Mouse (Mus musculus): Measurements from ENCODE around the gene Myg1. TPM values are rescaled to one million over a fixed set of nuclear protein-coding genes. Genes with fewer than 3 reads are reported as not detected.

The Myg1 gene
- total and polyA plus RNA-seq, 2 experiments, result 25.5 to 32.3 TPM

- Histone ChIP-seq H3K79me2 (ENCODE audit: control insufficient read depth, insufficient read depth, low read length) (no peaks in the 10 kb centered on the region), H3K27ac (replicated peaks; ENCODE audit: insufficient read depth, low read depth, low read length) (no peak overlapping the region), H3K9ac (ENCODE audit: low read depth, low read length) (no peak overlapping the region), H3K4me1 (ENCODE audit: control insufficient read depth, insufficient read depth, low read length) (peaks cover 3% of the 10 kb centered on the region; the same call in 1 of the 2 replicates), H3K36me3 (ENCODE audit: control insufficient read depth, insufficient read depth, low read length) (no peaks in the 10 kb centered on the region), H3K4me3 (ENCODE audit: insufficient read depth, low read depth, low read length) (no peak overlapping the region), H3K27me3 (ENCODE audit: control insufficient read depth, insufficient read depth, low read length) (peaks cover 9% of the 10 kb centered on the region)
- WGBS, result 67% methylated on average over 16 of the region's 16 CpGs
- TF ChIP-seq CTCF (IDR thresholded peaks at IDR 0.05; ENCODE audit: low read depth, low read length), result no peak
- no peak for TF ChIP-seq POLR2A (IDR thresholded peaks at IDR 0.05; ENCODE audit: extremely low read depth, insufficient read depth, low read length)
- no peak for DNase-seq (ENCODE audit: extremely low read depth, low read depth, low spot score)
These were observed 25.2 kb downstream of the Myg1 start for GRCm38 (mm10) chr15:102356501-102357325.

GRCm38 (mm10) chr15:102358126-102358525, 26.6 kb downstream of the Myg1 start:
- TF ChIP-seq CTCF (IDR thresholded peaks at IDR 0.05; ENCODE audit: low read depth, low read length) (no peak), POLR2A (IDR thresholded peaks at IDR 0.05; ENCODE audit: extremely low read depth, insufficient read depth, low read length) (no peak)
- Histone ChIP-seq H3K36me3 (ENCODE audit: control insufficient read depth, insufficient read depth, low read length) (no peaks in the 10 kb centered on the region), H3K79me2 (ENCODE audit: control insufficient read depth, insufficient read depth, low read length) (no peaks in the 10 kb centered on the region), H3K4me3 (ENCODE audit: insufficient read depth, low read depth, low read length) (no peak overlapping the region), H3K27me3 (ENCODE audit: control insufficient read depth, insufficient read depth, low read length) (peaks cover 9% of the 10 kb centered on the region), H3K4me1 (ENCODE audit: control insufficient read depth, insufficient read depth, low read length) (peaks cover 3% of the 10 kb centered on the region; the same call in 1 of the 2 replicates), H3K9ac (ENCODE audit: low read depth, low read length) (no peak overlapping the region), H3K27ac (replicated peaks; ENCODE audit: insufficient read depth, low read depth, low read length) (no peak overlapping the region)
- 7% methylated on average over 25 of the region's 25 CpGs for WGBS
- DNase-seq (ENCODE audit: extremely low read depth, low read depth, low spot score), result no peak

GRCm38 (mm10) chr15:102358834-102359233, 27.3 kb downstream of the Myg1 start:
- Histone ChIP-seq H3K36me3 (ENCODE audit: control insufficient read depth, insufficient read depth, low read length) (no peaks in the 10 kb centered on the region), H3K27me3 (ENCODE audit: control insufficient read depth, insufficient read depth, low read length) (peaks cover 9% of the 10 kb centered on the region), H3K27ac (replicated peaks; ENCODE audit: insufficient read depth, low read depth, low read length) (no peak overlapping the region), H3K9ac (ENCODE audit: low read depth, low read length) (no peak overlapping the region), H3K4me1 (ENCODE audit: control insufficient read depth, insufficient read depth, low read length) (peaks cover 3% of the 10 kb centered on the region; the same call in 1 of the 2 replicates), H3K4me3 (ENCODE audit: insufficient read depth, low read depth, low read length) (no peak overlapping the region), H3K79me2 (ENCODE audit: control insufficient read depth, insufficient read depth, low read length) (no peaks in the 10 kb centered on the region)
- 56% methylated on average over 5 of the region's 5 CpGs for WGBS
- no peak for DNase-seq (ENCODE audit: extremely low read depth, low read depth, low spot score)
- TF ChIP-seq POLR2A (IDR thresholded peaks at IDR 0.05; ENCODE audit: extremely low read depth, insufficient read depth, low read length), result no peak
- TF ChIP-seq CTCF (IDR thresholded peaks at IDR 0.05; ENCODE audit: low read depth, low read length), result no peak

- 33% methylated on average over 14 of the region's 14 CpGs for whole genome bisulfite sequencing
- H3K27ac ChIP-seq (replicated peaks; ENCODE audit: insufficient read depth, low read depth, low read length), result no peak overlapping the region
- DNase-seq (ENCODE audit: extremely low read depth, low read depth, low spot score), result no peak
- H3K27me3 ChIP-seq (ENCODE audit: control insufficient read depth, insufficient read depth, low read length), result peaks cover 12% of the 10 kb centered on the region
- H3K79me2 ChIP-seq (ENCODE audit: control insufficient read depth, insufficient read depth, low read length), result no peaks in the 10 kb centered on the region
- H3K9ac ChIP-seq (ENCODE audit: low read depth, low read length), result no peak overlapping the region
- no peak overlapping the region for H3K4me3 ChIP-seq (ENCODE audit: insufficient read depth, low read depth, low read length)
- no peaks in the 10 kb centered on the region for H3K4me1 ChIP-seq (ENCODE audit: control insufficient read depth, insufficient read depth, low read length)
- TF ChIP-seq CTCF (IDR thresholded peaks at IDR 0.05; ENCODE audit: low read depth, low read length) (no peak), POLR2A (IDR thresholded peaks at IDR 0.05; ENCODE audit: extremely low read depth, insufficient read depth, low read length) (no peak)
- no peaks in the 10 kb centered on the region for H3K36me3 ChIP-seq (ENCODE audit: control insufficient read depth, insufficient read depth, low read length)
These were observed 31.1 kb downstream of the Myg1 start for GRCm38 (mm10) chr15:102362648-102363047.

GRCm38 (mm10) chr15:102364678-102365077, 33.2 kb downstream of the Myg1 start:
- WGBS, result 81% methylated on average over 1 of the region's 1 CpGs
- H3K27me3 ChIP-seq (ENCODE audit: control insufficient read depth, insufficient read depth, low read length), result peaks cover 8% of the 10 kb centered on the region; the same call in 1 of the 2 replicates
- no peaks in the 10 kb centered on the region for H3K79me2 ChIP-seq (ENCODE audit: control insufficient read depth, insufficient read depth, low read length)
- H3K9ac ChIP-seq (ENCODE audit: low read depth, low read length), result no peak overlapping the region
- no peak for DNase-seq (ENCODE audit: extremely low read depth, low read depth, low spot score)
- TF ChIP-seq POLR2A (IDR thresholded peaks at IDR 0.05; ENCODE audit: extremely low read depth, insufficient read depth, low read length) (no peak), CTCF (IDR thresholded peaks at IDR 0.05; ENCODE audit: low read depth, low read length) (no peak)
- no peak overlapping the region for H3K4me3 ChIP-seq (ENCODE audit: insufficient read depth, low read depth, low read length)
- no peaks in the 10 kb centered on the region for H3K4me1 ChIP-seq (ENCODE audit: control insufficient read depth, insufficient read depth, low read length)
- no peaks in the 10 kb centered on the region for H3K36me3 ChIP-seq (ENCODE audit: control insufficient read depth, insufficient read depth, low read length)
- H3K27ac ChIP-seq (replicated peaks; ENCODE audit: insufficient read depth, low read depth, low read length), result no peak overlapping the region

GRCm38 (mm10) chr15:102366238-102366637, 34.7 kb downstream of the Myg1 start:
- H3K27me3 ChIP-seq (ENCODE audit: control insufficient read depth, insufficient read depth, low read length), result peaks cover 18% of the 10 kb centered on the region; the same call in 1 of the 2 replicates
- no peak for TF ChIP-seq CTCF (IDR thresholded peaks at IDR 0.05; ENCODE audit: low read depth, low read length)
- TF ChIP-seq POLR2A (IDR thresholded peaks at IDR 0.05; ENCODE audit: extremely low read depth, insufficient read depth, low read length), result no peak
- WGBS, result 18% methylated on average over 7 of the region's 7 CpGs
- H3K27ac ChIP-seq (replicated peaks; ENCODE audit: insufficient read depth, low read depth, low read length), result no peak overlapping the region
- H3K4me1 ChIP-seq (ENCODE audit: control insufficient read depth, insufficient read depth, low read length), result no peaks in the 10 kb centered on the region
- no peak for DNase-seq (ENCODE audit: extremely low read depth, low read depth, low spot score)
- H3K4me3 ChIP-seq (ENCODE audit: insufficient read depth, low read depth, low read length), result no peak overlapping the region
- H3K9ac ChIP-seq (ENCODE audit: low read depth, low read length), result no peak overlapping the region
- no peaks in the 10 kb centered on the region for H3K79me2 ChIP-seq (ENCODE audit: control insufficient read depth, insufficient read depth, low read length)
- H3K36me3 ChIP-seq (ENCODE audit: control insufficient read depth, insufficient read depth, low read length), result no peaks in the 10 kb centered on the region
